Mouse (Mus musculus): ENCODE results near the gene C1qb. TPM values are rescaled to one million over a fixed set of nuclear protein-coding genes. Genes with fewer than 3 reads are reported as not detected.
A peak's percentile ranks its signal among the peaks of the same experiment; 100 is the strongest.

C1qb gene
- total and polyA plus RNA-seq, 2 experiments from 2014 or later: 60.0 to 64.3 TPM

- H3K9me3 ChIP-seq (ENCODE audit: low read length): no peaks in the 10 kb centered on the region
- TF ChIP-seq CTCF (IDR thresholded peaks at IDR 0.05): no peak
- 51% methylated on average over 7 of the region's 7 CpGs for WGBS
- H3K4me1 ChIP-seq (ENCODE audit: insufficient read depth, low read length): peaks cover 2% of the 10 kb centered on the region; the same call in 1 of the 2 replicates
- no peak overlapping the region for H3K4me2 ChIP-seq (ENCODE audit: low read depth, low read length, poor library complexity, severe bottlenecking)
- H3K4me3 ChIP-seq (ENCODE audit: low read depth, low read length): no peak overlapping the region
- no peak overlapping the region for H3K27ac ChIP-seq (ENCODE audit: low read depth, low read length)
- no peaks in the 10 kb centered on the region for H3K36me3 ChIP-seq (ENCODE audit: insufficient read depth, low read length)
- ATAC-seq (ENCODE audit: low FRiP score) (no peak), DNase-seq (ENCODE audit: low spot score) (no peak)
- peaks cover 17% of the 10 kb centered on the region for H3K27me3 ChIP-seq (ENCODE audit: insufficient read depth, low read length)
- H3K9ac ChIP-seq (replicated peaks; ENCODE audit: low read length, poor library complexity, severe bottlenecking): no peak overlapping the region
These were observed 6.4 kb upstream of the C1qb start for GRCm38 (mm10) chr4:136892371-136892770.

GRCm38 (mm10) chr4:136891115-136891514, 5.1 kb upstream of the C1qb start:
- Histone ChIP-seq H3K4me3 (ENCODE audit: low read depth, low read length) (no peak overlapping the region), H3K27ac (ENCODE audit: low read depth, low read length) (no peak overlapping the region), H3K27me3 (ENCODE audit: insufficient read depth, low read length) (peaks cover 8% of the 10 kb centered on the region), H3K4me1 (ENCODE audit: insufficient read depth, low read length) (peaks cover 4% of the 10 kb centered on the region; the same call in 1 of the 2 replicates), H3K36me3 (ENCODE audit: insufficient read depth, low read length) (no peaks in the 10 kb centered on the region), H3K4me2 (ENCODE audit: low read depth, low read length, poor library complexity, severe bottlenecking) (no peak overlapping the region), H3K9ac (replicated peaks; ENCODE audit: low read length, poor library complexity, severe bottlenecking) (no peak overlapping the region), H3K9me3 (ENCODE audit: low read length) (no peaks in the 10 kb centered on the region)
- TF ChIP-seq CTCF (IDR thresholded peaks at IDR 0.05): no peak
- ATAC-seq (ENCODE audit: low FRiP score) (no peak), DNase-seq (ENCODE audit: low spot score) (no peak)
- WGBS: 84% methylated on average over 4 of the region's 4 CpGs

GRCm38 (mm10) chr4:136889981-136890380, 4.0 kb upstream of the C1qb start:
- peaks cover 8% of the 10 kb centered on the region for H3K27me3 ChIP-seq (ENCODE audit: insufficient read depth, low read length)
- H3K4me3 ChIP-seq (ENCODE audit: low read depth, low read length): no peak overlapping the region
- WGBS: 84% methylated on average over 15 of the region's 15 CpGs
- H3K4me1 ChIP-seq (ENCODE audit: insufficient read depth, low read length): 0 out of 2 replicates have a peak, but pooled peaks cover 5% of the 10 kb centered on the region
- H3K9ac ChIP-seq (replicated peaks; ENCODE audit: low read length, poor library complexity, severe bottlenecking): no peak overlapping the region
- H3K27ac ChIP-seq (ENCODE audit: low read depth, low read length): no peak overlapping the region
- no peak for ATAC-seq (ENCODE audit: low FRiP score)
- no peak for TF ChIP-seq CTCF (IDR thresholded peaks at IDR 0.05)
- DNase-seq (ENCODE audit: low spot score): no peak
- no peaks in the 10 kb centered on the region for H3K36me3 ChIP-seq (ENCODE audit: insufficient read depth, low read length)
- H3K9me3 ChIP-seq (ENCODE audit: low read length): no peaks in the 10 kb centered on the region
- no peak overlapping the region for H3K4me2 ChIP-seq (ENCODE audit: low read depth, low read length, poor library complexity, severe bottlenecking)

DNA sequence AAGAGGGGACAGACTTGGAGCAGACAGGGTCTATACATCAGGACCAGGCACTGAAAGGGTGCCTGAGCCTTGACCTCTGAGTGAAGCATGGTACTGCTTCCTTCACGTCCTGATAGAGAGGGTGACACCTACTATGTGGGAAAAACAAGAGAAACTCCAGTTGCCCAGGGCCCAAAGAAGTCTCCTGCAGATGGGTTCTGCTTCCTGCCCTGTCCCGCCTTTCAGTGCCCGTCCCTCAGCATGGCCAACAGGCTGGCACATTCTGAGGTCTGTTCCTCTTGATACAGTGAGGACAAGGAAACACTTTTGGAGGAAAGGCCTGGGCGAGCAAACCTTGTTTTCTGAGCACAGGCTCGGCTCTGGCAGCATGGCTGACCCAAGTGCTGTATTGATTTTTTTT, 1.7 kb upstream of the C1qb start:
- H3K4me2 ChIP-seq (ENCODE audit: low read depth, low read length, poor library complexity, severe bottlenecking): no peak overlapping the region
- peaks cover 5% of the 10 kb centered on the region; the same call in 1 of the 2 replicates for H3K27me3 ChIP-seq (ENCODE audit: insufficient read depth, low read length)
- H3K9me3 ChIP-seq (ENCODE audit: low read length): no peaks in the 10 kb centered on the region
- WGBS: 74% methylated on average over 5 of the region's 5 CpGs
- 0 out of 2 replicates have a peak, but pooled peaks cover 5% of the 10 kb centered on the region for H3K4me1 ChIP-seq (ENCODE audit: insufficient read depth, low read length)
- H3K9ac ChIP-seq (replicated peaks; ENCODE audit: low read length, poor library complexity, severe bottlenecking): no peak overlapping the region
- no peak overlapping the region for H3K4me3 ChIP-seq (ENCODE audit: low read depth, low read length)
- no peak for TF ChIP-seq CTCF (IDR thresholded peaks at IDR 0.05)
- no peak overlapping the region for H3K27ac ChIP-seq (ENCODE audit: low read depth, low read length)
- DNase-seq (ENCODE audit: low spot score): no peak
- H3K36me3 ChIP-seq (ENCODE audit: insufficient read depth, low read length): no peaks in the 10 kb centered on the region
- no peak for ATAC-seq (ENCODE audit: low FRiP score)

DNA sequence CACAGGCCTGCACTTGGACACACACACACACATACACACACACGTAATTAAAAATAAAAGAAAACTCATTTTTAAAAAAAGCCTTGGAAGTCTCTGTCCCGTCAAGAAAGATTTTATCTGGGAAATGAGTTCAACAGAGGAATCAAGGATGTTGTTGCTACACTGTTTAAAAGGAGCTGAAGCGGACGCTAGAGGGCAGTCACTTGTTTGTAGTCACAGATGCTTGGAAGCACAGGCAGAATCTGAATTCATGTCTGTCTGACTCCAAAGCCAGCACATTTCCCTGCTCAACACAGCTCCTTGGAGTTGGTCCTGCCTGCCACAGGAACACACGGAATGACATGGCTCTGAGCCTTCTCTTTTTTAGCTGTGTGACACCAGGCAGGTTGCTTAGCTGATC, 7.4 kb downstream of the C1qb start:
- DNase-seq (ENCODE audit: low spot score) (no peak), ATAC-seq (ENCODE audit: low FRiP score) (no peak)
- Histone ChIP-seq H3K4me3 (ENCODE audit: low read depth, low read length) (no peak overlapping the region), H3K4me1 (ENCODE audit: insufficient read depth, low read length) (no peaks in the 10 kb centered on the region), H3K27me3 (ENCODE audit: insufficient read depth, low read length) (no peaks in the 10 kb centered on the region), H3K4me2 (ENCODE audit: low read depth, low read length, poor library complexity, severe bottlenecking) (no peak overlapping the region), H3K9ac (replicated peaks; ENCODE audit: low read length, poor library complexity, severe bottlenecking) (no peak overlapping the region), H3K36me3 (ENCODE audit: insufficient read depth, low read length) (no peaks in the 10 kb centered on the region), H3K9me3 (ENCODE audit: low read length) (no peaks in the 10 kb centered on the region), H3K27ac (ENCODE audit: low read depth, low read length) (no peak overlapping the region)
- WGBS: 24% methylated on average over 5 of the region's 5 CpGs
- peak; percentile 61 for TF ChIP-seq CTCF (IDR thresholded peaks at IDR 0.05)

DNA sequence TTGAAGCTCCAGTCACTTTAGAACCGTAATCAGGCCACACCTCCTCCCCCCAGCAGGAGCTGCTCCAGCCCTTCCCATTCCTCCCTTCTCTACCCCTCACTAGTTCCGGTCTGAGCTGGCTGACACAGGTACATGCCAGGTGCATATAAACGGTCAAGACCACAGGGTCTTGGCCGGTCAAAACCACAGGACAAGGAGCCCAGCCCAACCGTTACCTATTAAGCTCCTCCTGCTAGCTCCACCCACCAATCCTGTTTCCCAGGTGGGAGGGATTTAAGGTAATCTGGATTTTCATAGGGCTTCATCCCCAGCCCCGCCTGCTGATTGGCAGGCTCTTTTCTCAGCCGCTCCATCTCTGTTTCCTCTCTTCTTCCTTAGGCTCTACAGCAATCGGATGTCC, 7.8 kb downstream of the C1qb start:
- TF ChIP-seq CTCF (IDR thresholded peaks at IDR 0.05): no peak
- Histone ChIP-seq H3K9ac (replicated peaks; ENCODE audit: low read length, poor library complexity, severe bottlenecking) (no peak overlapping the region), H3K27ac (ENCODE audit: low read depth, low read length) (no peak overlapping the region), H3K27me3 (ENCODE audit: insufficient read depth, low read length) (no peaks in the 10 kb centered on the region), H3K4me2 (ENCODE audit: low read depth, low read length, poor library complexity, severe bottlenecking) (no peak overlapping the region), H3K4me1 (ENCODE audit: insufficient read depth, low read length) (no peaks in the 10 kb centered on the region), H3K36me3 (ENCODE audit: insufficient read depth, low read length) (no peaks in the 10 kb centered on the region), H3K9me3 (ENCODE audit: low read length) (no peaks in the 10 kb centered on the region), H3K4me3 (ENCODE audit: low read depth, low read length) (no peak overlapping the region)
- WGBS: 52% methylated on average over 8 of the region's 8 CpGs
- ATAC-seq (ENCODE audit: low FRiP score) (no peak), DNase-seq (ENCODE audit: low spot score) (no peak)
